Comparison of ENCODE assay signal across 12 mouse cellular contexts in the genomic region with DNA sequence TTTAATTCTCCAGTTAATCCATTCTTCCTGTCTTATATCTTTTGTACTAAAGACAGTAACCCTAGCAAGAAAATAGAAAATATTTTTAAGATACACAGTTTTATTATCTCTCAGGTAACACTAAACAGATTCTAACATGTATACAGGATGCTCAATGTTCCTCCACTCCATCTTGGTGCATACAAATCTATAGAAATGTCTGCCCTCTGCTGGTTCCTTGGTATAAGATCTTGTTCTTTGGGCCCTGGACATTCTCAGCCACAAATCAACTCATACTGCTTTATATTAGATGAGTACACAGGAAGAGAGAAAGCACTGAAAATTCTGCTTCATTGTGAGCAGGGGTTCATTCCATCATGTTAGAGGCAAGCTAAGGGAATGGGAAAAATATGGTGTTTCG.
DNase-seq lines count a peak whose midpoint lies in the region; ATAC-seq and TF ChIP-seq lines count a peak whose summit lies in the region.
"Had no signal": no experiment of that assay in that cellular context is flagged by ENCODE, and none has a peak within 500 bp of the region (broad histone marks: within the 10 kb centered on the region; RNA-seq: fewer than 3 reads in every experiment).

No protein-coding gene starts in this region.

- H3K27me3 ChIP-seq in lung, embryonic 14.5 days (ENCODE audit: insufficient read depth, low read length) = no peaks in the 10 kb centered on the region
- no peaks in the 10 kb centered on the region for H3K27me3 ChIP-seq in neural tube, embryonic 14.5 days (ENCODE audit: control insufficient read depth, insufficient read depth, low read length)
- H3K27me3 ChIP-seq: limb, embryonic 12.5 days had no signal

- 68% methylated on average over 1 of the region's 1 CpGs for WGBS in lung, embryonic 14.5 days
- WGBS in neural tube, embryonic 14.5 days = 79% methylated on average over 1 of the region's 1 CpGs

- no peak overlapping the region for H3K9ac ChIP-seq in lung, embryonic 14.5 days
- no peak overlapping the region for H3K9ac ChIP-seq in neural tube, embryonic 14.5 days (replicated peaks; ENCODE audit: low read depth, low read length)
- H3K9ac ChIP-seq: limb, embryonic 12.5 days had no signal

- no peaks in the 10 kb centered on the region for H3K4me1 ChIP-seq in lung, embryonic 14.5 days (ENCODE audit: insufficient read depth)
- H3K4me1 ChIP-seq in neural tube, embryonic 14.5 days (ENCODE audit: control insufficient read depth, insufficient read depth, low read length) = no peaks in the 10 kb centered on the region
- H3K4me1 ChIP-seq: heart, embryonic 10.5 days; limb, embryonic 12.5 days had no signal

- no peaks in the 10 kb centered on the region for H3K9me3 ChIP-seq in lung, embryonic 14.5 days (ENCODE audit: low read depth, low read length)
- H3K9me3 ChIP-seq in neural tube, embryonic 14.5 days (ENCODE audit: control insufficient read depth, low read length) = no peaks in the 10 kb centered on the region
- H3K9me3 ChIP-seq: heart, embryonic 10.5 days; limb, embryonic 12.5 days had no signal

- no peak overlapping the region for H3K4me2 ChIP-seq in lung, embryonic 14.5 days
- H3K4me2 ChIP-seq in neural tube, embryonic 14.5 days (ENCODE audit: low read depth, low read length) = no peak overlapping the region
- H3K4me2 ChIP-seq: limb, embryonic 12.5 days had no signal

- TF ChIP-seq CTCF in lung, embryonic 14.5 days (IDR thresholded peaks at IDR 0.05; ENCODE audit: low read depth) = peak; percentile 53

- no peak overlapping the region for H3K27ac ChIP-seq in lung, embryonic 14.5 days (ENCODE audit: low read depth)
- H3K27ac ChIP-seq in neural tube, embryonic 14.5 days (ENCODE audit: low read depth, low read length) = no peak overlapping the region
- H3K27ac ChIP-seq: heart, embryonic 10.5 days; limb, embryonic 12.5 days had no signal

- no peak overlapping the region for H3K4me3 ChIP-seq in lung, embryonic 14.5 days (ENCODE audit: low read depth, low read length)
- no peak overlapping the region for H3K4me3 ChIP-seq in neural tube, embryonic 14.5 days (ENCODE audit: low read depth, low read length)
- H3K4me3 ChIP-seq: heart, embryonic 10.5 days; limb, embryonic 12.5 days had no signal

- ATAC-seq in cerebellum, adult (ENCODE audit: insufficient number of reproducible peaks, low FRiP score, low TSS enrichment) = no peak
- peak; percentile 60; the same call in 1 of the 2 replicates for ATAC-seq in lung, embryonic 14.5 days (ENCODE audit: insufficient read depth)
- ATAC-seq in neural tube, embryonic 14.5 days (ENCODE audit: low read depth) = peak; percentile 70
- ATAC-seq in inflammation-experienced regulatory T-cells, adult 6 months = no peak
- no peak for ATAC-seq in activated CD4-positive, CD25-positive, alpha-beta regulatory T cell, adult 4 months

- H3K36me3 ChIP-seq in lung, embryonic 14.5 days (ENCODE audit: insufficient read depth) = no peaks in the 10 kb centered on the region
- H3K36me3 ChIP-seq in neural tube, embryonic 14.5 days (ENCODE audit: control insufficient read depth, insufficient read depth, low read length) = no peaks in the 10 kb centered on the region
- H3K36me3 ChIP-seq: heart, embryonic 10.5 days; limb, embryonic 12.5 days had no signal

- peak; percentile 22 to 44 for DNase-seq in cerebellum, postnatal 10 days
- DNase-seq in lung, embryonic 14.5 days = peak; percentile 70
- DNase-seq in lung, postnatal 25 days (ENCODE audit: low spot score) = no peak
- DNase-seq in embryo, embryonic 9.5 days (ENCODE audit: extremely low spot score) = peak; percentile 10
- DNase-seq: kidney, postnatal 14 days; lung, postnatal 4 days had no signal

Comparison
In these comparisons a context has a peak if more than half of its experiments do, and no peak if none do; other contexts are left out.
1. ATAC-seq: peak in lung, embryonic 14.5 days (single experiment) and neural tube, embryonic 14.5 days (single experiment); none in cerebellum, adult (single experiment), inflammation-experienced regulatory T-cells, adult 6 months (single experiment) and activated CD4-positive, CD25-positive, alpha-beta regulatory T cell, adult 4 months (single experiment).